Mouse (Mus musculus) bone marrow, adult 2 months (tissue): ENCODE measurements around the gene Gm20661.

ENCODE experiments used
- CTCF ChIP-seq: fragments of 200-500 bp; IDR thresholded peaks from 2 replicates; pipeline ENCODE4 v1.5.1; 2011; ENCODE audit warnings: low read length, control low read depth; ENCODE audit not compliant: control insufficient read depth, insufficient read depth
- POLR2A ChIP-seq: fragments of 200-500 bp; IDR thresholded peaks from 2 replicates; pipeline ENCODE4 v1.6.1; 2011; ENCODE audit warnings: low read depth, mild to moderate bottlenecking, control low read depth, low read length, borderline replicate concordance; ENCODE audit not compliant: control insufficient read depth

DNA sequence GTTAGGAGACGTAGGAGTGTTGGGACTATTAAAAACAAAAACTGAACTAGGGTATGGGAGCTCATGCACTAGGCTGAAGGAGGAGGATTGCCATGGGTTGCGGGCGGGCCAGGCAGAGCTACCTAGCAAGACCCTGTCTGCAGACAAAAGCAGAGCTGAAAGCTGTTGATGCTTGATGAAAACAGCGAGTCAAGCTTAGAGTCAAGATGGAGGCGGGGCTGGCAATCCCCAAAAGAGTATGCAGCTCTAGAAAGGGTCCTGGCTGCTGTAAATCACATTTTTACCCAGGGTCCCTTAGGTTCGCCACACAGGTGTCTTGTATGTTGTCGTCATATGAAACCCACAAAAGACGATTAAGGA lies 20.7 kb downstream of the Gm20661 start:
- TF ChIP-seq CTCF: no peak
- TF ChIP-seq POLR2A: no peak
